Mouse (Mus musculus) erythroblast, embryonic 14.5 days (primary cell): ENCODE results near the gene Cgnl1.

Experiments
- GATA1 ChIP-seq: IDR thresholded peaks from 2 replicates; pipeline ENCODE4 v1.6.1; 2012; ENCODE audit warnings: low read length, inconsistent platforms, mixed read lengths
- TAL1 ChIP-seq: IDR thresholded peaks from 3 replicates; pipeline ENCODE4 v1.6.1; 2012; ENCODE audit warnings: low read length, inconsistent platforms, mixed read lengths

DNA sequence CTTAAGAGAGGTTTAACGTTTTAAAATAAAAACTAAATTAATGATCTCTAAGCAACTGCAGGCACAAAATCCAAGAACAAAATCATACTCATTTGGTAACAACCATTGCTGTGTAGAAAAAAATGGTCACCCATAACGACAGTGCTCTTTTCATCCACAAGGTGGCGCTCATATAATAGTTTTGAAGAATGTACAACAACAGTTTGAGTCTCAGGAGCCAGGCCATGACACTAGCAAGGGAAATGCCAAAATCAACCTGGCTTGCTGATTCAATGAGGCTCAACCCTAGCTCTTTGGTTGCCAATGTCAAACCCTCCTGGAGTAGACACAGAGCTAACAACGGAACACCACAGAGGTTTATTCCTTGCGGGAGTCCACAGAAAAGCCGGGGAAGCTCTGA lies 125.3 kb downstream of the Cgnl1 start:
- TF ChIP-seq GATA1 (no peak), TAL1 (no peak)
